19 mouse cellular contexts compared by ENCODE assay signal in the genomic region with DNA sequence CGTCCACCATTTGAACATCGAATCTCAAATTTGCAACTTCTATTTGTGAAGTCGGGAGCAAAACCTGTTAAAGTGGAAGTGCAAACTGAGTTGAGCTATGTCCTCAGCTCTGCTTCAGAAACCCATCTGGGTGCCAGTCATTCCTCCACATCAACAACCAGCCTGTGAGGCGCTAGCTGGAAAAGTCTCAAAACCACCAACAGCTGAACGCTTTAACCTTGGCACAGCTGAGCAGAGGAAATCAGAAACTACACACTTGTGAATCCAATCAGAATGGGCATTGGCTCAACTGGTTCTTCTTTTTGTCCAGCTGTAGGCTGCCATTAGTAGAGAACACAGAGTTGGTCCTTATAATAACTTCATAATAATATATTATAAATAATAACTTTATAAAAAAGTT.
DNase-seq lines count a peak whose midpoint lies in the region; ATAC-seq lines count a peak whose summit lies in the region.
"Had no signal": no experiment of that assay in that cellular context is flagged by ENCODE, and none has a peak within 500 bp of the region (broad histone marks: within the 10 kb centered on the region; RNA-seq: fewer than 3 reads in every experiment).

No protein-coding gene starts in this region.

- H3K9me3 ChIP-seq in embryonic facial prominence, embryonic 14.5 days (ENCODE audit: control insufficient read depth, low read length) = no peaks in the 10 kb centered on the region
- H3K9me3 ChIP-seq in embryonic facial prominence, embryonic 10.5 days = no peaks in the 10 kb centered on the region
- H3K9me3 ChIP-seq: forebrain, embryonic 13.5 days; heart, embryonic 13.5 days; hindbrain, embryonic 15.5 days had no signal

- 80% methylated on average over 5 of the region's 5 CpGs for WGBS in embryonic facial prominence, embryonic 14.5 days
- WGBS in embryonic facial prominence, embryonic 10.5 days = 90% methylated on average over 5 of the region's 5 CpGs

- intact Hi-C loops in gastrocnemius, postnatal 14 days (cut with DNase I; ENCODE audit: low total_unique reads) = no loop called here

- DNase-seq in embryonic facial prominence, embryonic 14.5 days (ENCODE audit: low spot score) = peak; percentile 35
- no peak for DNase-seq in embryonic facial prominence, embryonic 10.5 days (ENCODE audit: low spot score)
- DNase-seq in 3T3-L1 (ENCODE audit: low read depth, low spot score) (peak; percentile 42), adipocyte (ENCODE audit: low spot score) (peak; percentile 12)
- peak; percentile 55 for DNase-seq in gastrocnemius, postnatal 14 days
- no peak for DNase-seq in heart, adult 9 months (ENCODE audit: low spot score in 2 of 2)
- no peak for DNase-seq in urinary bladder, adult 2 months (ENCODE audit: low spot score)
- DNase-seq in cerebellum, adult 9-10 months = no peak
- DNase-seq: adrenal gland, postnatal 10 days; cerebellum, adult 11-12 months; cerebellum, adult 9-11 months; heart, postnatal 36 days; kidney, adult 8-10 months had no signal

- ATAC-seq in embryonic facial prominence, embryonic 14.5 days (ENCODE audit: low read depth) = no peak
- ATAC-seq: forebrain, embryonic 13.5 days; inflammation-experienced regulatory T-cells, adult 6 months; intestine, postnatal 0 days had no signal

- no peaks in the 10 kb centered on the region for H3K27me3 ChIP-seq in embryonic facial prominence, embryonic 14.5 days (replicated peaks; ENCODE audit: control insufficient read depth, insufficient read depth, low read length)
- H3K27me3 ChIP-seq in embryonic facial prominence, embryonic 10.5 days (replicated peaks; ENCODE audit: low read depth, poor library complexity, severe bottlenecking) = no peaks in the 10 kb centered on the region
- H3K27me3 ChIP-seq: CH12.LX; forebrain, embryonic 13.5 days; heart, embryonic 13.5 days; hindbrain, embryonic 15.5 days had no signal

- H3K4me1 ChIP-seq in embryonic facial prominence, embryonic 14.5 days (ENCODE audit: control insufficient read depth, insufficient read depth, low read length) = no peaks in the 10 kb centered on the region
- no peaks in the 10 kb centered on the region for H3K4me1 ChIP-seq in embryonic facial prominence, embryonic 10.5 days
- H3K4me1 ChIP-seq: forebrain, embryonic 13.5 days; heart, embryonic 13.5 days; hindbrain, embryonic 15.5 days had no signal

- no peak overlapping the region for H3K27ac ChIP-seq in embryonic facial prominence, embryonic 14.5 days (replicated peaks; ENCODE audit: low read depth, low read length)
- no peak overlapping the region for H3K27ac ChIP-seq in embryonic facial prominence, embryonic 10.5 days (replicated peaks)
- H3K27ac ChIP-seq: forebrain, embryonic 13.5 days; heart, embryonic 13.5 days; hindbrain, embryonic 15.5 days had no signal

- H3K9ac ChIP-seq in embryonic facial prominence, embryonic 14.5 days (ENCODE audit: low read depth, low read length) = no peak overlapping the region
- H3K9ac ChIP-seq: forebrain, embryonic 13.5 days; heart, embryonic 13.5 days; hindbrain, embryonic 15.5 days had no signal

- no peak overlapping the region for H3K4me2 ChIP-seq in embryonic facial prominence, embryonic 14.5 days (ENCODE audit: low read depth, low read length)
- H3K4me2 ChIP-seq: forebrain, embryonic 13.5 days; heart, embryonic 13.5 days; hindbrain, embryonic 15.5 days had no signal

- H3K36me3 ChIP-seq in embryonic facial prominence, embryonic 14.5 days (ENCODE audit: control insufficient read depth, insufficient read depth, low read length) = no peaks in the 10 kb centered on the region
- H3K36me3 ChIP-seq in embryonic facial prominence, embryonic 10.5 days (replicated peaks) = no peaks in the 10 kb centered on the region
- H3K36me3 ChIP-seq: heart, embryonic 13.5 days; hindbrain, embryonic 15.5 days had no signal

- no peak overlapping the region for H3K4me3 ChIP-seq in embryonic facial prominence, embryonic 14.5 days (ENCODE audit: low read depth, low read length)
- H3K4me3 ChIP-seq in embryonic facial prominence, embryonic 10.5 days = no peak overlapping the region
- H3K4me3 ChIP-seq: forebrain, embryonic 13.5 days; heart, embryonic 13.5 days; hindbrain, embryonic 15.5 days had no signal

Comparison
In these comparisons a context has a peak if more than half of its experiments do, and no peak if none do; other contexts are left out.
1. DNase-seq: peak in embryonic facial prominence, embryonic 14.5 days (single experiment), 3T3-L1 (single experiment), adipocyte (single experiment) and gastrocnemius, postnatal 14 days (single experiment); none in embryonic facial prominence, embryonic 10.5 days (single experiment), heart, adult 9 months (0 of 2), urinary bladder, adult 2 months (single experiment) and cerebellum, adult 9-10 months (single experiment).